Mouse (Mus musculus): Measurements from ENCODE around the gene Parp14. TPM values are rescaled to one million over a fixed set of nuclear protein-coding genes. Genes with fewer than 3 reads are reported as not detected.

The Parp14 gene
- total and polyA plus RNA-seq, 3 experiments: 3.9 to 6.4 (median 6.0) TPM

- no peak overlapping the region for H3K27ac ChIP-seq (ENCODE audit: insufficient read depth, low read depth)
- peaks cover 3% of the 10 kb centered on the region for H3K27me3 ChIP-seq (replicated peaks)
- H3K4me1 ChIP-seq (ENCODE audit: control insufficient read depth in 1 of 2, insufficient read depth in 2 of 2): peaks cover 5 to 22% of the 10 kb centered on the region in 2 experiments
- H3K36me3 ChIP-seq (replicated peaks in 1 of 2; ENCODE audit: control insufficient read depth in 1 of 2, insufficient read depth in 1 of 2, low read length in 1 of 2): no peaks in the 10 kb centered on the region
- DNase-seq (ENCODE audit: extremely low read depth): peak; percentile 66
- in situ Hi-C loops (cut with MboI; ENCODE audit: low pct_ligation_motif_present, low pct_unique_long_range_greater_than_20kb, low sequenced_read_pairs): loop anchor here (5.0 kb wide), 1 partner anchor 63 kb away; the partner anchor contains the start of genes Dtx3l and Parp9
- no peak overlapping the region for H3K4me3 ChIP-seq (replicated peaks in 1 of 3; ENCODE audit: low read depth in 2 of 3, low read length in 2 of 3, poor library complexity in 1 of 3)
- dilution Hi-C loops (cut with MboI; ENCODE audit: extremely low pct_ligation_motif_present, extremely low pct_unique_long_range_greater_than_20kb, low sequenced_read_pairs): no loop called here
- no peak for TF ChIP-seq CHD1 (IDR thresholded peaks at IDR 0.05; ENCODE audit: low read depth, low read length)
- no peak for TF ChIP-seq MEF2A (IDR thresholded peaks at IDR 0.05; ENCODE audit: borderline replicate concordance, low read depth, low read length)
- peak; percentile 83 to 96 for TF ChIP-seq CTCF (conservative IDR thresholded peaks at IDR 0.05 in 1 of 2, IDR thresholded peaks at IDR 0.05 in 1 of 2; ENCODE audit: low read depth in 2 of 2, low read length in 2 of 2)
- TF ChIP-seq NRF1 (IDR thresholded peaks at IDR 0.05; ENCODE audit: low read depth, low read length): no peak
- no peak for TF ChIP-seq UBTF (IDR thresholded peaks at IDR 0.05; ENCODE audit: low read depth, low read length)
- TF ChIP-seq MYC (IDR thresholded peaks at IDR 0.05; ENCODE audit: low read depth, low read length): 0 out of 2 replicates have a peak, but pooled peaks have one; percentile 29
- TF ChIP-seq TBP (conservative IDR thresholded peaks at IDR 0.05; ENCODE audit: low read depth, low read length): no peak
- TF ChIP-seq ZMIZ1 (IDR thresholded peaks at IDR 0.05; ENCODE audit: low read depth, low read length): no peak
- TF ChIP-seq SMC3 (IDR thresholded peaks at IDR 0.05; ENCODE audit: low read depth, low read length): peak; percentile 90
- no peak for TF ChIP-seq MAX (IDR thresholded peaks at IDR 0.05; ENCODE audit: low read length)
- TF ChIP-seq POLR2A (IDR thresholded peaks at IDR 0.05; ENCODE audit: low read depth, low read length): no peak
- TF ChIP-seq JUND (conservative IDR thresholded peaks at IDR 0.05; ENCODE audit: low read depth, low read length): peak; percentile 52; the same call in 1 of the 2 replicates
- TF ChIP-seq RAD21 (IDR thresholded peaks at IDR 0.05; ENCODE audit: low read depth, low read length): peak; percentile 96
- TF ChIP-seq PAX5 (IDR thresholded peaks at IDR 0.05; ENCODE audit: low read length): no peak
- TF ChIP-seq ZC3H11A (IDR thresholded peaks at IDR 0.05; ENCODE audit: low read depth, low read length): peak; percentile 51
- no peak for TF ChIP-seq MAZ (IDR thresholded peaks at IDR 0.05; ENCODE audit: low read depth, low read length)
- TF ChIP-seq GABPA (IDR thresholded peaks at IDR 0.05; ENCODE audit: insufficient replicate concordance, low read depth, low read length): no peak
- TF ChIP-seq MAFK (IDR thresholded peaks at IDR 0.05; ENCODE audit: insufficient replicate concordance, low read length): no peak
- no peak for TF ChIP-seq ZKSCAN1 (IDR thresholded peaks at IDR 0.05; ENCODE audit: borderline replicate concordance, low read depth, low read length)
- no peak for TF ChIP-seq USF2 (conservative IDR thresholded peaks at IDR 0.05; ENCODE audit: low read depth, low read length)
- no peak for TF ChIP-seq USF1 (IDR thresholded peaks at IDR 0.05; ENCODE audit: low read depth, low read length)
- TF ChIP-seq NELFE (IDR thresholded peaks at IDR 0.05; ENCODE audit: low read depth, low read length): no peak
- no peak for TF ChIP-seq EP300 (IDR thresholded peaks at IDR 0.05; ENCODE audit: low read length)
- TF ChIP-seq SIN3A (IDR thresholded peaks at IDR 0.05; ENCODE audit: low read length): no peak
- no peak for TF ChIP-seq BHLHE40 (IDR thresholded peaks at IDR 0.05; ENCODE audit: low read depth, low read length)
- TF ChIP-seq ZNF384 (IDR thresholded peaks at IDR 0.05; ENCODE audit: low read depth, low read length): peak; percentile 14; the same call in 1 of the 2 replicates
- H3K4me2 ChIP-seq (ENCODE audit: insufficient read depth, low read depth, poor library complexity, severe bottlenecking): no peak overlapping the region
- no peak overlapping the region for H3K9ac ChIP-seq (ENCODE audit: insufficient read depth, low read depth)
- H3K79me2 ChIP-seq (replicated peaks; ENCODE audit: control insufficient read depth, extremely low read depth, insufficient read depth, poor library complexity, severe bottlenecking): no peaks in the 10 kb centered on the region
- H3K9me3 ChIP-seq (replicated peaks; ENCODE audit: low read length): peaks cover 3% of the 10 kb centered on the region
These were observed 3.1 kb upstream of the Parp14 start for GRCm38 (mm10) chr16:35874416-35874815.
